Mouse (Mus musculus): ENCODE results near the gene Gm26920.

Gm26920 gene

DNA sequence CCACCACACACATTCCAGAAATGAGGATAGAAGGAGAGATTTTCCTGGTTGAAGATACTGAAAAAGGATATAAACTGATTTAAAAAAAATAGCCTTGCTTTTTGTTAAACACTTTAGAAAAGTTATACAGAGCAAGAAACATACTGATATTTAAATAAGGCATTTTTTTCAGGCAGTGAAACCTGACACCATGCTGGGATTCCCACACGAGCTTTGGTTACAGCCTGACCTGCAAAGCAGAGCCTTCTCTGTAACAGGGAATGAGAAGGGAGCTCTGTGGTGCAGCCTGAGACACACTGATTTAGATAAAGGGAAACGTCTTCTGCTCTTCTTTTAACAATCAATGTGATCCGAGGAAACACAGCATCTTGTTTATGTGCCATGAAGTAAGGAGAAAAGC is 36.6 kb downstream of the Gm26920 start:
- no peak for DNase-seq

DNA sequence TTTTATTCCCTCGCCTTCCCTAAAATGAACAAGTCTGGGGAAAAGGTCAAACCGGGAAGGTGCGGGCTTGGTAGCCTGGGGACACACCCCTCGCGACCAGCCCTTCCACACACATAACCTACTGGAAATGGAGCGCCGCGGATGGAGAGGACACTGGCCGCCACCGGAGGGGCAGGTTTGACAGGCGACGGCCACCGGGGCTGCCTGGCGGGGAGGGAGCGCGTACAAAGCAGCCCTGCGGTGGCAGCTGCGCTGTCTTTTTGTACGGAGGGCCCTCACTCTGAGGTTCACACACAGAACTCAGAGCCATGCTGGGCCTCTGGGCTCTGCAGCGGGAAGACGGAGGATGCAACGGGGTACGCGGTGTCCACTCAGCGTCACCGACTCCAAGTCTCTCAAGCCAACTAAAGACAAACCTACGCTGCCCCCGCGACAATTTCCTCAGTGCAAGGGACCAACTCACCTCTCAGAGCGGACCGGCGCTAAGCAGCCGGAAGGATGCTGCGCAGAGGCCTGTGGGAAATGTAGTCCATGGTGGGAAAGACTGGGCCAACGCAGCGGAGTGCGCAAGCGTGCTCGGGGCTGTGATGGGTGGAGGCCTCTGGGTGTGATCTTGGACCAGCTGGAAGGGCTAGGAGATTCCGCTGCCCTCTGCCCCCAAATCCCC is 39.2 kb downstream of the Gm26920 start, which contains the start of gene Zfp14:
TSS of gene Zfp14 (minus strand) at position 499 of the 667 bp plus-strand sequence.
- DNase-seq: peak; percentile 90

DNA sequence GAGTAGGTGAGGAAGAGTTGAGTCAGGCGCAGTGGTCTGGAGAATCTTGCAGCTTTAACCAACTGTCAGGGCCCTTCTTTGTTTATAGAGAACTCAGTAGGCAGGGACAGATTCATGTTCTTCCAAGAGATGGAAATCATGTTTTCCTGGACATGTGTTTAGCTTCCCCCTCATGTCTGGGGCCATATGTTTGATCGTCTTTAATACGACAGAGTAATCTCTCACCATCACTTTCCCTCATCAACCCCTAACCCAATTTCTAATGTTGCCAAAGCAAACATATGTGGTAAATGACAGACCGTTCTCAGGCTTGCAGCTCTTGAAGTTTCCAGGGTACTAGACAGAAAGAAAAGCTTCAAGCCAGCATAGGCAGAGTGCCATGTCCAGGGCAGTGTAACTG is 42.1 kb downstream of the Gm26920 start:
- no peak for DNase-seq

DNA sequence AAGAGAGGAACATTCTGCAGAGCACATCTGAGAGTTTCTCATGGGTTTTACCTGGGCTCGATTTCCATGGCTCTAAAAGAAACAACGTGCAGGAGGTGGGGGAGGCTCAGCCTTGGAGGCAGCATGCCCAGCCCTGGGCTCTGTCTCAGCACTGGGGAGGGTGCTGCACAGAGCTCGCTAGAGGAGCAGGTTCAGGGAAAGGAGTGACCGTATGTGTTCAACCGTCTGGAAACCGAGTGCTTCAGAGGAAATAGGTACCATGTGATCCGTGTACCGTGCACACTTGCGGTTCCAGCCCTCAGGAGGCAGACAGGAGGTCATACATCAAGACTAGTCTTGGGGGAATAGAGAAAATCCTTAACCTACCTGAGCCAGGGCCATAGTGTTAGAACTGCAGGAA is 45.9 kb downstream of the Gm26920 start:
- DNase-seq: no peak

DNA sequence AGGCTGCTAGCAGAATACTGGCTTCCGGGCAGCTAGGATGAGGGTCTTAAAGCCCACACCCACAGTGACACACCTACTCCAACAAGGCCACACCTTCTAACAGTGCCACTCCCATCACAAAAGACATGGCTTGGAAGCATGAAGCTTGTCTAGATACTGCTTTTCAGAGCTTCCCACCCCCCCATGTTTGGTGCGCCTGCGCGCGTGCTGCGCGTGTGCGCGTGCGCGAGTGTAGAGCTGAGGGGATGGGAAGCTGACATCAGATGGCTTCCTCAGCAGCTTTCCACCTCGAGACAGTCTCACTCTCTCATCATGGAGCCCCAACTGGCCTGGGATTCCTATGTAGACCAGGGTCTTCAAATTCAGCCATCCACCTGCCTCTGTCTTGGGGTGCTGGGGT is 55.9 kb downstream of the Gm26920 start:
- no peak for DNase-seq

DNA sequence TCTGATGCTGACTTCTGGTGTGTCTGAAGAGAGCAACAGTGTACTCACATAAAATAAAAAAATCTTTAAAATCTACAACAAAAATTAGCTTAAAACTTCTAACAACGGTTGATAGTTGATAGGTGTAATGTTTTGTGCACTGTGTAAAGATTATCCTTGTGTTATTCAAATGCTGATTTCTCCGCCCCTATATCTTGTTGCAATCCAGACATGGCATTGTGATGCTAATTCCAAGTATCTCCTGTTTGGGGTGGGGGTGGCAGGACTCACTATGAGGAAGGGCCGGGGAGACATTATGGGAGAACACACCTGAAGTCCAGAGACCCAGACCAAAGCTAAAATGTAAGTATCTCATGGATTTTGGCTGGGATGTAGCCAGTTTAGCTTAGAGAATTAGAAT is 58.8 kb downstream of the Gm26920 start:
- no peak for DNase-seq

DNA sequence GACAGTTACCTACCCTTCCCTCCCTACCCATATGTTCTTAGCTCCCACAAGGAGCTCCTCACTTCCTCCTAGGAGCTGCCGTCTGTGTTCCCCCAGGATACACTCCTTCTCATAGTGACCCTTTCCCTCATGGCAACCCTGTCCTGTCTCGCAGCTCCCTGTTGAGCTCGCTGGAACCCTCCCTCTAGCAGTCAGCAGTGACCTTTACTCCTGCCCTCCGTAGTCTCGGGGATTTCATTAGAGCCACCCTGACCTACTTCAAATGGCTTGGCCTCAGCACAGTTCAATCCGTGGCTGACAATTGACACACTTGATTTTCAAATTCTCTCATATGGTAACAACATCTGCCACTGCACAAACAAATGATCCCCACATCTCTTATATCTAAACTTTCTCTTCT is 59.5 kb downstream of the Gm26920 start:
- no peak for DNase-seq

DNA sequence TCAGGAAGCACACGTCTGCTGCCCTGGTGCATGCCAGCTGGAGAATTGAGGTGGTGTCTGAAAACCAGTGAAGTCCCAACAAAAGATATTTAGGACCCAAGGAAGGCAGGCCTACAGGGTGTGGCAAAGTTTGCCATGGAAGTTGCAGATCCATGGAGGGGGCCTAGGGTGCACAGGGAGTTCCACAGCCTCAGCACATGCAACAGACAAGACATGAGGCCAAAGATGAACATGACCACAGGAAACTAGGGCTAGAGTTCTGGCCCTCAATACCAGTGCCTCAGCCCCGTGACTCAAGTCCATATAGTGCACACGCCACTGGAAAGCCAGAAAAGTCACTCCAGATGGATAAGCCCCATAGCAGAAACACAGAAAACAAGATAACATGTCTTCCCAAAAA is 61.6 kb downstream of the Gm26920 start:
- DNase-seq: no peak

DNA sequence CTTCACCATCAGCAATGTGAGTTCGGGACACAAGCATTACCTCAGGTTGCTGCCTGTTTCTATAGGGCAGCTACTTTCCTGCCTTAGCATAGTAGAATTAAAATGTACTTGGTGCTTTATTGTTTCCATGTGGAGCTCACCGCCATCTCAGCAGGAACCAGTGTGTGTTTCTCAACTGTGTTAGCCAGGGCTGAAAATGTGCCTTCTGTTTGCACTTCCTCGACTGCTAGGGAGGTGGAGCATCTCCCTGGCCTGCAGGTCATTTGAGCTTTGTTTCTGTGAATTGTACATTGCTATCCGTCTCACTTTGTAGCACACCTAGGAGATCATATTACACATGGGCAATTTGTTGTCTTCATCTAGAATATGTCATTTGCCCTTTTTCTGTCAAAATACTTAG is 62.9 kb downstream of the Gm26920 start:
- DNase-seq: no peak

DNA sequence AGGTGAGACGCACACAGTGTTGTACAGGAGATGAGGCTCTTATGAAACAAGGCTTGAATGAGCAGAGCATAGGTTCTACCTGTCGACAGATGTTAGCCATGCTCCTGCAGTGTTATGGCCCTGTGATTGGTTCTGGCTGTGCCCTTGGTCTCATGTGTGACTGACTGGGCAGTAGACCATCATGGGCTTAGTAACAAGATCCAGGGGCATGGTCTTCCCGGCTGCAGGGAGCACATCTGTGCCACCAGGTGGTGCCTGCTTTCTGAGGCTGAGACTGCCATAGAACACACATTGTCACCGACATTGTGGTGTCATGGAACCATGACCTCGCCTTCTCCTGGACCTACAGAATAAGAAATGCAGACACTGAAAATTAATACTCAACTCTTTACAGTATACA is 64.9 kb downstream of the Gm26920 start:
- no peak for DNase-seq

DNA sequence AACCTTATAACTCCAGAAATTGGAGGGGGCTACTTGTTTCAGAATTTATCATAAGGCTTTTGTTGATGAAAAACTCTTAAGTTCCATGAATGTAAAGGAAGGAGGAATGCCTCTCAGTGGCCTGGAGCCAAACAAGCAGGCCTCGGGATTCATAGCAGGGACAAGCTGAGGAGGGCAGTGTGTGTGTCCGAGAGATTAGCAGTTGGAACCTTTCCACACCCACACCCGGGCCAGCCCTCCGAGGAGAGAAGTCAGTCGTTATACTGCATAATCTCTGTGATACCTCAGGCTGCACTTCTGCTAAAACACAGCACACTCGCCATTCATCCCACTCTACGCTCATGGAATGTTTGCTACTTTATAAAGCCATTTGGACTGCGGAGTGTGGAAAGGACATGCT is 66.4 kb downstream of the Gm26920 start:
- no peak for DNase-seq

DNA sequence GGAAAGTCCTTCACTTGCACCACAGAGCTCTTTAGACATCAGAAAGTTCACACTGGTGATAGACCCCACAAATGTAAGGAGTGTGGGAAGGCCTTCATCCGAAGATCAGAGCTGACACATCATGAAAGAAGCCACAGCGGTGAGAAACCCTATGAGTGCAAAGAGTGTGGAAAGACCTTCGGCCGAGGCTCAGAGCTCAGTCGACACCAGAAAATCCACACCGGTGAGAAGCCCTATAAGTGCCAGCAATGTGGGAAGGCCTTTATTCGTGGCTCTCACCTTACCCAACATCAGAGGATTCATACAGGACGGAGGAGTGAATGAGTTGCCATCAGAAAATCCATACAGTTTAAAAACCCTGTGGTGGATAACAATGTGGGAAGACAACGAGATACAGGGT is 66.9 kb downstream of the Gm26920 start:
- DNase-seq: no peak

DNA sequence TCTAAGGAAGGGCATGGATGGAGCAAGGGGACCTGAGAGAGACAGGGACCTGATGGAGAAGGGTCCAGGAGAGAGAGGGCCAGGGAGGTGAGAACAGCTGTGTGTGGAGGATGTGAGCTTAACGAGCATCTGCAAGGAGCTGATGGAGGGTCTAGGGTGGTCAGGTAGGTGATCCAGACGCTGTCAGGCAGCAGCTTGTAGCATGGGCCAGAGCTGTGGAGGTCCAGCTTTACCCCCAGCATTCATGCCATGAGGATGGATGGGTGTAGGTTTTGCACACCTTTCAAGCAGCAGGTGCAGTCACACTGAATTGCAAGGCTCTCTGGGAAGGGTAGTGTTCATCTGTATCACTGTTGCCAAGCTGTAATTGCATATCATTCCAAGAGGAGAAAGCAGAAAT is 70.7 kb downstream of the Gm26920 start:
- no peak for DNase-seq

DNA sequence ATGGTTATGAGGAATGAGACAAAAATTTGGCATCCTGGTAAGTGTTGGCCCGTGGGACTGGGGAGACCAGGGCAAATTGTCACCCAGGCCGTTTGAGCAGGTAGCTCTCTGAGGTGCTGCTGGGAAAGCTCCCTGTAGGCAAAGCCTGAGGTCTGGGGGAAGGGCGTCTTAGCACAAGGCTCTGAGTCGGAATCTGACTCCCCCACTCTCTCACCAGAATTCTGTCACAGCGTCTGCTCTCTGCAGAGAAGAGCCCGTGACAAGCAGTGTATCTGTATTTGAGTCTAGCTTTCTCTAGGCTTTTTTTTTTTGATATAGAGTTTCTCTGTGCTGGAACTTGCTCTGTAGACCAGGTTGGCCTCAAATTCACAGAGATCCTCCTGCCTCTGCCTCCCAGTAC is 73.0 kb downstream of the Gm26920 start:
- DNase-seq: no peak

DNA sequence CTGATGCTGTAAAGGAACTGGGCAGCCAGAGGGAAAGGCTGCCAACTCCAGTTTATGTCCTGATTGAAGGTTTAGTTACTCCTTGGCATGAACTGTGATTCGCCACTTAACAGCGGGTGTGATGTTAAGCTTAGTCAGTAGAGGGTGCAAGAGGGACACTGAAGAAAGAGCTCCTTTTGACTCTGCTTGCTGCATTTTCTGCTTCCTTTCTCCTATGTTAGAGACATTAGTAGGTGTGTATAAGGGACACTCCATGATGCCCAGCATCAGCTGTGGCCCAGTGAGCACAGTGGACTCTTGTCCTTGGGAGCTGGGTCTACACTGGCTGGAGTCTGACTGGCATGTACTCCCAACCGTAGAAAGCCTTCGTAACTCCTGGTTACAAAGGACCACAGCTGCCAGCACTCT is 77.2 kb downstream of the Gm26920 start:
- DNase-seq: peak; percentile 63

DNA sequence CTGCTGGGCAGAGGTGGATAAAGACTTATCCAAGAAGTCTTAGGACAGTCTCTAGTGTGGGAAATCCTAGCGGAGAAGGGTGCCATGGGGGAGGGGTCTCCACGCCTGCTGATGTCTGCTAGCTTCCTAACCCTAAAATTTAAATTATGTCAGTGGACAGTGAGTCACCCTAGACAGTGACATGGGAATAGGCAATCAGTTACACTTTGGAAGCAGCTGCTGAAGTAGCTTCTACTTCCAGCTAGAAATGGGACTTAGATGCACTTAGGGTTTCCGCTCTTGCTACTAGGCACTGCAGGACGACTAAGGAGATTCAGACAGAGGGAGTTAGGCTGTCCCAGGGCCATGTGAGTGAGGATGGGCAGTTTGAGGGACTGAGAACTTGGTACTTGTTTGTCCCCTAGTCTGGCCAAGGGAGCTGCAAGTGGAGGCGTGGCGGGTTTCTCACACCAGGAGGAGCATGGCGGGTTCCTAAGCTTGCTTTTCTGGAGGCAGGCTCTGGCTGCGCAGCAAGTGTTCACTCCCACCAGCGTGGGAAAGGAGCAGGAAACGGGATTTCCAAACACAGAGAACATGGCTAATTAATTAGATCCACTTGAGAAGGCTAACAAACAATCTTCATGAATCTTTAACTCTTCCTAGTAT is 79.5 kb downstream of the Gm26920 start:
- DNase-seq: no peak

DNA sequence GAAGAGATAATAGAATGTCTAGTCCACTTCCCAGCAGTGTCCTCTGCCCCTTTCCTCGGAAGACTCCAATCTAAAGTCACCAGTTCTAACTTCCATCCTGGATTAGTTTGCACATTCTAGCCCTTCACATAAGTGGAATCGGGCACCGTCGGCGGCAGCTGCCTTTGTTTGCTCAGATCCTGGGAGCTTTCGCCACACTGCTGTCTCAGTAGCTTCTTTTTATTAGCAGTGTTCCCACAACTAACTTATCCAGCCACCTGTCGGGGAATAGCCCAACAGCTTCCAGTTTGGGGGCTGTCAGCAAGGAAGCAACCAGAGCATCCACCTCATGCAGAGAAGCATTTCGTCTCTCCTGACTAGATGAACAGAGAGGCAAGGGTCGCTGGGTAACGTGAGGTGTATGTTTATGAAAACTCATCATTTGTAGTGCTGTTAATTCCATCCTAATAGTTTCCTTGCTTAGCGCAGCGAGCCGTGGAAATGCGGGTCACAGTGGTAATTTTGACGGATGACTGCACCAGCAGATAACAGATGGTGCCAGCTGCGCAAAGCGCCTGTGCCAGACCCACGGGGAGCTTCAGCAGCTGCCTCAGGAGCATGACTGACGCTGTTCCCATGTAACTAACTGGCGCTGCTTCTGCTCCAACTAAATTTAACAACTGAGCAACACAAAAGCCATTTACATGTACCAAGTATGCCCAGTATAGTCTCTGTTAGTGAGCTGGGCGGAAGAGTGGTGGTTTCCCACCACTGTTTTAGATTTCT is 80.7 kb downstream of the Gm26920 start:
- no peak for DNase-seq

DNA sequence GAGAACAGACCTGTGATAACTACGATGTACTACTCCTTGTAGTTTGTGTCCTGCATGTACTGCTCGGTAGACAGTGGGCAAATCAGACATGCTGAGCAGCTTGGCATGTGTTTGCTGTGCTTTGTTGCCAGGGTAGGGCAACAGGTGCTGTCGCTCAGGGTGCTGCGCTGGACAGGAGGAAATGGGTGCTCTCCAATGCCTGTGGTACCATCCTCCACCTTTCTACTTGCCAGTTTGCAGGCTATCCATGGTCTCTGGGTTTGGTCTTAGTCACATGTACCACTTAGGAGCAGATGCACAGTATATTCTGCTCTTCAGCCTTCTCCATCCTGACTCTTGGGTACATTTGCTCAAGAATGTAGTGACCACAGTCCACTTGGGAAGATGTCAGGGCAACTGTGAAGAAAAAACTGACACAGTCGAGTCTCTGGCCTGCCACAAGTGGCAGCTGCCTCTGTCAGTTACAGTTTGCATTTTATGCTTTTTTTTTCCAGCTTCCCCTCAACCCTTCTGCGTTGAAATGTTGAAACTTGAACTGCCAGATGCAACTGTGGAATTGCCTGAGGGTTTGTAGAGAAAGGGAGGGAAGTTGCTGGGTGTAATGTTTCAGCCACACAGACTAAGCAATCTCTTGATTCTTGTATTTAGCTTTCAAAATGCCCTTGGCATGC is 82.1 kb downstream of the Gm26920 start:
- no peak for DNase-seq

DNA sequence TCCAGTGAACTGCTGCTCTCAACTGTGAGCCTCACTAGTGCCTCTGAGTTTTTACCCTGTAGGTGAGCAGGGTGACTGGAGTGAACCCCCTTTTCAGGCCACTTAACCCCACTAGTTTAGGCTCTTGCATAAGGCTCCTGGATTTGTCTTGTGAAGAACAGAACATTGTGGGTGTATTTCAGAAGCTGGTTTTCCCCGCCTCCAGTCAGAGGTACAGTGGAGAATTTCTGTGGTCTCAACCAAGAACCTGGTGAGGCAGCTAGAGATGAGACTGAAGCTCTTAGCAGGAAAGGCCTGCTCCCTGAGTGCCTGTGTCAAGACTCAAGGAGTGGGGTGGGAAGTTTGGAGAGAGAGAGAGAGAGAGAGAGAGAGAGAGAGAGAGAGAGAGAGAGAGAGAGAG is 82.6 kb downstream of the Gm26920 start:
- no peak for DNase-seq

Data from thymus, postnatal 25 days (tissue).